Mouse (Mus musculus): ENCODE data around the gene Tmem92.
"Not testable (repeated sequence)": the region's sequence is repeated elsewhere in the genome, so short reads cannot be mapped to it uniquely, and the experiment has no call there.

Tmem92 gene

GRCm38 (mm10) chr11:94782603-94783002, at the start of gene Tmem92:
TSS of gene Tmem92 (minus strand) at chr11:94782703.
- DNase-seq (ENCODE audit: low read depth, low spot score), result no peak

- DNase-seq (ENCODE audit: low read depth, low spot score), result no peak
Observed at GRCm38 (mm10) chr11:94828966-94829365, 46.5 kb upstream of the Tmem92 start.

- not testable (repeated sequence) for DNase-seq (ENCODE audit: low read depth, low spot score)
Observed at GRCm38 (mm10) chr11:94819427-94819826, 36.9 kb upstream of the Tmem92 start.

GRCm38 (mm10) chr11:94818946-94819345, 36.4 kb upstream of the Tmem92 start:
- DNase-seq (ENCODE audit: low read depth, low spot score), result not testable (repeated sequence)

GRCm38 (mm10) chr11:94811537-94811936, 29.0 kb upstream of the Tmem92 start:
- not testable (repeated sequence) for DNase-seq (ENCODE audit: low read depth, low spot score)

- no peak for DNase-seq (ENCODE audit: low read depth, low spot score)
Observed at GRCm38 (mm10) chr11:94791700-94792099, 9.2 kb upstream of the Tmem92 start.

GRCm38 (mm10) chr11:94785247-94785646, 2.7 kb upstream of the Tmem92 start:
- DNase-seq (ENCODE audit: low read depth, low spot score), result no peak

- DNase-seq (ENCODE audit: low read depth, low spot score), result no peak
Observed at GRCm38 (mm10) chr11:94774887-94775497, 7.5 kb downstream of the Tmem92 start.

- no peak for DNase-seq (ENCODE audit: low read depth, low spot score)
Observed at GRCm38 (mm10) chr11:94773851-94774250, 8.7 kb downstream of the Tmem92 start.

GRCm38 (mm10) chr11:94772363-94773055, 10.0 kb downstream of the Tmem92 start:
- DNase-seq (ENCODE audit: low read depth, low spot score), result no peak

GRCm38 (mm10) chr11:94767241-94767640, 15.3 kb downstream of the Tmem92 start:
- no peak for DNase-seq (ENCODE audit: low read depth, low spot score)

- DNase-seq (ENCODE audit: low read depth, low spot score), result no peak
Observed at GRCm38 (mm10) chr11:94762775-94763174, 19.7 kb downstream of the Tmem92 start.

GRCm38 (mm10) chr11:94762281-94762680, 20.2 kb downstream of the Tmem92 start:
- no peak for DNase-seq (ENCODE audit: low read depth, low spot score)

GRCm38 (mm10) chr11:94760799-94761198, 21.7 kb downstream of the Tmem92 start:
- DNase-seq (ENCODE audit: low read depth, low spot score), result no peak

- DNase-seq (ENCODE audit: low read depth, low spot score), result no peak
Observed at GRCm38 (mm10) chr11:94760364-94760763, 22.1 kb downstream of the Tmem92 start.

- no peak for DNase-seq (ENCODE audit: low read depth, low spot score)
Observed at GRCm38 (mm10) chr11:94759916-94760315, 22.6 kb downstream of the Tmem92 start.

- no peak for DNase-seq (ENCODE audit: low read depth, low spot score)
Observed at GRCm38 (mm10) chr11:94752946-94753713, 29.4 kb downstream of the Tmem92 start.

GRCm38 (mm10) chr11:94741732-94742272, 40.7 kb downstream of the Tmem92 start, which contains the start of gene Cdc34b:
TSS of gene Cdc34b (plus strand) at chr11:94741782.
- no peak for DNase-seq (ENCODE audit: low read depth, low spot score)

GRCm38 (mm10) chr11:94735746-94736145, 46.8 kb downstream of the Tmem92 start:
- no peak for DNase-seq (ENCODE audit: low read depth, low spot score)

- DNase-seq (ENCODE audit: low read depth, low spot score), result no peak
Observed at GRCm38 (mm10) chr11:94732773-94733172, 49.7 kb downstream of the Tmem92 start.

- no peak for DNase-seq (ENCODE audit: low read depth, low spot score)
Observed at GRCm38 (mm10) chr11:94731229-94731628, 51.3 kb downstream of the Tmem92 start.

- peak; percentile 40 for DNase-seq (ENCODE audit: low read depth, low spot score)
Observed at GRCm38 (mm10) chr11:94730261-94730660, 52.2 kb downstream of the Tmem92 start.

Measured in brain, embryonic 18.5 days (tissue).